Mouse (Mus musculus) testis, adult 2 months (tissue): ENCODE data around the gene Vmn1r13. TPM values are rescaled to one million over a fixed set of nuclear protein-coding genes. Genes with fewer than 3 reads are reported as not detected.
"Not testable (repeated sequence)": the region's sequence is repeated elsewhere in the genome, so short reads cannot be mapped to it uniquely, and the experiment has no call there.

Source experiments
- H3K27ac ChIP-seq: fragments of 200-500 bp; 2 replicates; pipeline ENCODE4 v1.5.1; 2012; ENCODE audit warnings: low read depth, low read length; ENCODE audit not compliant: control insufficient read depth, insufficient read depth
- H3K27me3 ChIP-seq: fragments of 200-500 bp; 2 replicates; pipeline ENCODE4 v1.6.1; 2012; ENCODE audit warnings: mild to moderate bottlenecking, low read length, moderate library complexity; ENCODE audit not compliant: control insufficient read depth, insufficient read depth
- H3K36me3 ChIP-seq: fragments of 200-500 bp; 2 replicates; pipeline ENCODE4 v1.6.1; 2012; ENCODE audit warnings: mild to moderate bottlenecking, low read length; ENCODE audit not compliant: control insufficient read depth, insufficient read depth
- H3K4me1 ChIP-seq: fragments of 200-500 bp; 2 replicates; pipeline ENCODE4 v1.6.1; 2012; ENCODE audit warnings: low read length; ENCODE audit not compliant: control insufficient read depth, insufficient read depth
- H3K4me3 ChIP-seq: fragments of 200-500 bp; 2 replicates; pipeline ENCODE4 v1.5.1; 2012; ENCODE audit warnings: low read depth, mild to moderate bottlenecking, low read length, moderate library complexity, mixed read lengths; ENCODE audit not compliant: control insufficient read depth
- CTCF ChIP-seq: fragments of 200-500 bp; IDR thresholded peaks from 2 replicates; pipeline ENCODE4 v1.5.1; 2012; ENCODE audit warnings: low read depth, mild to moderate bottlenecking, inconsistent platforms, low read length, moderate library complexity; ENCODE audit not compliant: control insufficient read depth, insufficient read depth, insufficient replicate concordance
- POLR2A ChIP-seq: fragments of 200-500 bp; IDR thresholded peaks from 2 replicates; pipeline ENCODE4 v1.6.1; 2012; ENCODE audit warnings: low read depth, mild to moderate bottlenecking, inconsistent platforms, low read length, moderate library complexity; ENCODE audit not compliant: control insufficient read depth
- polyA plus RNA-seq: library from polyadenylated mRNA; depleted of rRNA; stranded (reverse); fragments of >200 nt; gene quantifications from 2 replicates; pipeline ENCODE4 v1.2.3, GENCODE M21; 2012; rRNA removed

Gene Vmn1r13
- not detected in 2 replicates for polyA plus RNA-seq

- H3K36me3 ChIP-seq, H3K27ac ChIP-seq, H3K4me1 ChIP-seq, H3K27me3 ChIP-seq, H3K4me3 ChIP-seq: not testable (repeated sequence)
These were observed at the start of gene Vmn1r13 for GRCm38 (mm10) chr6:57202990-57203389. Vmn1r13 (plus strand) TSS chr6:57203290.

DNA sequence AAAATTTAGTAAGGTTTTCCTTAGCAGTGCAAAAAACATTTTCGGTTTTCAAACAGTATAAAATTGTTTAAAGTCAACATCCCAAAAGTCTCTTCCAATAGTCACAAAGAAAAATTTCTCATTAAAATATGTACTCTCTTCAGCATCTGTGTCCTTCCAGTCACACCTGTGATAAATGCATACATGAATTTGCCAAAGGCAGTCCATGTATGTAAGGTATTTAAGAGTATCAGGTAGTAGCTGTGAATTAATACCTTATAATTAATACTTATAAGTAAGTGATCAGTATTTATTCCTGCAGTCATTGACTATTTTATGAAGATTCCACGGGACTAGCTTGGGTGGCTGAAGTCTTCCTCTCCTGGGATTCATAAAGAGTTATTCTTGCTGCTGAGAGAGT, 46.5 kb upstream of the Vmn1r13 start, which contains the start of gene Vmn1r12:
TSS of gene Vmn1r12 (plus strand) at position 301 of the 400 bp plus-strand sequence.
- no peaks in the 10 kb centered on the region for H3K36me3 ChIP-seq
- TF ChIP-seq POLR2A: no peak
- no peak for TF ChIP-seq CTCF
- no peaks in the 10 kb centered on the region for H3K4me1 ChIP-seq
- H3K27ac ChIP-seq: no peak within 1 kb of the TSS
- H3K4me3 ChIP-seq: no peak within 1 kb of the TSS
- H3K27me3 ChIP-seq: no peaks in the 10 kb centered on the region

DNA sequence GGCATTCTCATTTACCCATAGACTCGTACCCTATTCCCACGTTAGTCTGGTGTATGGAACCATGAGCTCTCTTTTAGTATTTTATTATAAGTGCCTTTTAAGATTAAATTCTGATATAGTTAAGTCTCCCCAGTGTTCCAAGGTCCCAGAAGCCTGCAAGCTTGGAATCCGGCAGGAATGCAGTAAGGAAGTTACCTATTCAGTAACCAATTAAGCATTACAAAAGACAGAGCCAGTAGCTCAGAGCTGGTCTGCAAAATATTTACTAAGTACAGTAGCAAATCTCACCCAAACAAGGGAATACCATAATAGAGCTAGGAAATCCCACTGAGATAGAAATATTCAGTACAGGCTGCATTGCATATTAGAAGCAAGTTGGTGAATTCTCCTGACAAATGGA, 13.1 kb upstream of the Vmn1r13 start:
- not testable (repeated sequence) for H3K27ac ChIP-seq, H3K36me3 ChIP-seq, H3K27me3 ChIP-seq, H3K4me1 ChIP-seq, H3K4me3 ChIP-seq

- TF ChIP-seq POLR2A (no peak), CTCF (no peak)
- Histone ChIP-seq H3K36me3 (no peaks in the 10 kb centered on the region), H3K4me3 (no peak within 1 kb of the TSS), H3K4me1 (no peaks in the 10 kb centered on the region), H3K27ac (no peak within 1 kb of the TSS), H3K27me3 (no peaks in the 10 kb centered on the region)
These were observed 28.3 kb downstream of the Vmn1r13 start, which contains the start of gene Vmn1r14 for GRCm38 (mm10) chr6:57231386-57231785. Vmn1r14 (plus strand) TSS chr6:57231686.

DNA sequence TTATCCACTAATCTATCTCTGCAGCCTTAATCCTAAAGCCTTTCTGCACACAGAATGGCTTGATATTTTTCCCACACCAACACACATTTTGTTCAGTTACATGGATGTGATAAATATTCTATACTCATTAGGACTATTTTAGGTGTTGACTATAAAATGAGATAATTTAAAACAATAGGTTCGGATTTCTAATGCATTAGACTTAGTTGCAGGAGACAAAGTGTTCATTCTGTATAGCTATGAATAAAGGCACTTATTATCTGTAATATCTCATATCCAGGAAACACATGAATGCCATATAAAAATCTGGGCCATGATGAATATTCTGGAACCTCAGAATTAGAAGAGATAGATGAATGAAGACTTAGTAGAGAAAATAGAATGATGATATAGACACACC, 54.6 kb downstream of the Vmn1r13 start, which contains the start of gene Vmn1r15:
TSS of gene Vmn1r15 (plus strand) at position 301 of the 400 bp plus-strand sequence.
- TF ChIP-seq CTCF: no peak
- TF ChIP-seq POLR2A: no peak
- H3K27ac ChIP-seq: no peak within 1 kb of the TSS
- H3K27me3 ChIP-seq: no peaks in the 10 kb centered on the region
- no peaks in the 10 kb centered on the region for H3K4me1 ChIP-seq
- H3K36me3 ChIP-seq: no peaks in the 10 kb centered on the region
- no peak within 1 kb of the TSS for H3K4me3 ChIP-seq

DNA sequence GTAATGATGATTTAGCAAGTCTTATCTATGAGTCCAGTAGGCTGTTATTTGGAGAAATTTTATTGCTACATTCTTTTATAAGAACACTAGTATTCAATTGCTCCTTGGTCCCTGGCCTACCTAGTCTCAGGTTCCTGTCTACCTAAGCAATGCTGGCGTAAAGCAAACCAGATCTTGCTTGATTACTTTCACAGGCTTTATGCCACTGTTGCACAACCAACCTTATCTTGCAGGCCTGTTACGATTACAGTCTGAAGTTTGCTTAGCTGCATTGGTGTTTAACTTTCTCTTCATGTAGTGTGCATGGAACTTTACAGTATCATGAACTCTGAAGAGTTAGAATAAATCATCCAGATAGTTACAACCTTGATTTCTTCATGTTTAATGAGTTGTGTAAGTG, 57.9 kb downstream of the Vmn1r13 start:
- TF ChIP-seq POLR2A (no peak), CTCF (no peak)
- Histone ChIP-seq H3K27ac (no peak overlapping the region), H3K27me3 (no peaks in the 10 kb centered on the region), H3K4me1 (no peaks in the 10 kb centered on the region), H3K36me3 (no peaks in the 10 kb centered on the region), H3K4me3 (no peak overlapping the region)

Other genes with a start within 250 kb of the Vmn1r13 start
- 0.10 TPM in 1 of 2 replicates, not detected in the other for gene Vmn1r5, start 233.0 kb upstream of the Vmn1r13 start, polyA plus RNA-seq
- gene Vmn1r6, start 206.0 kb upstream of the Vmn1r13 start, polyA plus RNA-seq: 0.01 and 0.04 TPM in 2 replicates
- gene Vmn1r7, start 178.0 kb upstream of the Vmn1r13 start, polyA plus RNA-seq: not detected in 2 replicates
- gene Vmn1r8, start 171.0 kb upstream of the Vmn1r13 start, polyA plus RNA-seq: not detected in 2 replicates
- not detected in 2 replicates for gene Vmn1r9, start 136.5 kb upstream of the Vmn1r13 start, polyA plus RNA-seq
- gene Vmn1r10, start 93.8 kb upstream of the Vmn1r13 start, polyA plus RNA-seq: not detected in 2 replicates
- gene Vmn1r11, start 69.8 kb upstream of the Vmn1r13 start, polyA plus RNA-seq: not detected in 2 replicates
- not detected in 2 replicates for gene Vmn1r12, start 46.4 kb upstream of the Vmn1r13 start, polyA plus RNA-seq
- 0.01 TPM in 1 of 2 replicates, not detected in the other for gene Vmn1r14, start 28.4 kb downstream of the Vmn1r13 start, polyA plus RNA-seq
- gene Vmn1r15, start 54.7 kb downstream of the Vmn1r13 start, polyA plus RNA-seq: not detected in 2 replicates
- gene Vmn1r16, start 126.2 kb downstream of the Vmn1r13 start, polyA plus RNA-seq: not detected in 2 replicates
- not detected in 2 replicates for gene Vmn1r17, start 160.4 kb downstream of the Vmn1r13 start, polyA plus RNA-seq
- not detected in 2 replicates for gene Vmn1r18, start 192.5 kb downstream of the Vmn1r13 start, polyA plus RNA-seq
- not detected in 2 replicates for gene Vmn1r19, start 200.5 kb downstream of the Vmn1r13 start, polyA plus RNA-seq
- gene Vmn1r20, start 225.6 kb downstream of the Vmn1r13 start, polyA plus RNA-seq: not detected in 2 replicates